Mouse (Mus musculus) brain, adult 2 months (tissue): Measurements from ENCODE around the gene Tob2.

ENCODE experiments used
- DNase-seq: peaks from one replicate; pipeline ENCODE4 v3.0.0; 2011; ENCODE audit warnings: low read depth, low spot score

Tob2 gene

DNA sequence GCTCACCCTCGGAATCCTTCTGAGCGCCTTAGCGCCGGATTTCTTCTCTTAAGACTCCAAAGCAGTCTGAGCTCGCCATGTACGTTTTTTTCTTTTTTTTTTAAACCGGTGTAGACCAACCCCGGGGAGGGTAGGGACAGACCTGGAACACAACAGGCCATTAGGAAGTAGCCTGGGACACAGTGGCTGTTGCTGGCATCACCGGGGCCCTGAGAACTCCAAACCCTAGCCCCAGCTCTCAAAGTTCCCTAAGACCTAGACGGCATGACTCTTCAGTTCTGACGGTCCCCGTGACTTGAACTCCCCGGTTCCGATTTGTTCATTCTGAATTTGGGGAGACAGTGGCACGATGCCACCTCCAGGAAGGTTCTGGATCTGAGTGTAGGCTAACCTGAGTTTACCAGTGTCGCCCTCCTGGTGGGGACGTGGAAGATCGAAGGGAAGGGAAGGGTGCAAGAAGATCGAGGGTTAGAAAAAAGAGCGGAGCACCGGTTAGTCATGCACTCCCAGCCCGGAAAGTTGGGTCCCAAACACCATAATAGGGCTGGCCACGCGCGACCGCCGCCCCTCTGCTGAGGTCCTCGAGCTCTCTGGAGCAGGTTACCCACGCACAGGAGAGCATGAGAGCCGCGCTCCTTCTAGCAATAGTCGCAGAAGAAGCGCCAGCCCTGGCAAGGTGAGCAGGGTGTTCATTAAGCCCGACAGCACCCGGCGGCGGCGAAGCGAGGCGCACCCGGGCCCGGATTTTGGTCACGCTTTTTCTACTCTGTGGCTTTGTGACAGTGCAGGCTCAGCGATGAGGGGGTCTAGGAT, at the start of gene Tob2:
Gene Tob2 (minus strand): TSS at position 280 of the 813 bp plus-strand sequence.
- DNase-seq, result peak; percentile 91

GRCm38 (mm10) chr15:81907953-81908352, 49.4 kb upstream of the Tob2 start:
- DNase-seq, result no peak

DNA sequence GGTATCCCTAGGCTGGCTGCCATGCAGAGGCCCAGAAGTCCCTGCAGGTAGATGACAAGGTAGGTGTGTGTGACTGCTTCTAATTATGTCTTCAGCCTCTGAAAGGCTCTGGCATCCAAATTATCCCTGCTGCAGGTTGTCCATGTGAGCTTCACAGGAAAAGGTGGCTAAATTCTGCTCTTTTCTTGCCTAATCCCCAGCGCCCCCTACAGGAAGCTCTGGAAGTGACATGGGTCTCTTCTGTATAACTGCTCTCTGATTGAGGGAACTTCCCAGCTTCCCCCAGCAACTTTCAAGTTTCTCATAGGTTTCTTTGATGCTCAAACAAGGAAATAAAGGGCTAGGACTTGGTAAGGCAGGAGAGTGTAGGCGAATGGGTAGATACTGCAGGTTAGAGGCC, 46.3 kb upstream of the Tob2 start:
- DNase-seq, result peak; percentile 82

DNA sequence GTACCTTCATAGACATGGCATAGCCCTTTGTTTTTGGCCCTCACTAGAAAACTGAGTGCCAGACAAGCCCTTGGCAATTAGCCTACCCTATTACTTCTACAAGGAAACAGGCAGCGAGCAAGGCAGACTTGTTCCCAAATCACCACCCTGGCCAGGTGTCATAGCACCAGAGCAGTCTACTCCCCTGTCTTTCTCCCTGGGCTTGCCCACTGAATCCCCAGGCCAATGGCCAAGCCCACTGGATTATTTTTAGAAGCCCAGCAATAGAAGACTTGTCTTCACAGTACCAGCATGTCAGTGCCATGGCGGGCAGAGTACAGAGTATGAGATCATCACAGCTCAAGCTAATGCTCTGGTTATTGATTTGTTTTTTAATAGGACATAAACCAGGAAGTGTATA, 40.2 kb upstream of the Tob2 start:
- peak; percentile 72 for DNase-seq

DNA sequence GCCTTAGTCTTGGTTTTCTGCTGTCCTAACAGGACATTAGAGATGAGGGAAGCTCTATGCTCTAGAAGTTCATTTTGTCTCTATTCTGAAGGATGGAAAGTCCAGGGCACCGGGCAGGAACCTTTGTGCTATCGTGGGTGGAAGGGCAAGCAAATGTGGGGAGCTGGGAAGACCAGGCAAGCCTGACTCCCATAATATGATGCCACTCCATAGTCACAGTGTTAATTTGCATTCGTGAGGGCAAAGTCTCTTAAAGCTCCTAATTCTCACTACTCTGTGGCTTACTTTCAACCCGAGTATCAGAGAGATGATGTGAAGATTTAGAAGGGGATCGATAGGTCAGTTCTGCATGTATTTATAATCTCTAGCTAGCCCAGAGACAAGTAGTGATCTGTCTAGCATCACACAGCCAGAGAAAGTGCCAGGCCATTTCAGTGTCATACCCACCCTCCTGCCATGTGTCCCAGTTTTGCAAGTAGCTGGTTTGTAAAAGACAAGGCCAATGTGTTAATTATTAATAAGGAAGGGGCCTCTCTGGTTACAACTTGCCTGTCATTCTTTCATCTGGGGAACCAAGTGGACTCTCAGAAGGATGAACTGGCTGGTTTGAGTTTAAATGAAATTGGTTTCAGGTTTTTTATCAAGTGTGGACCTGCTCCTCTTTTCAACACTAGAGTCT, 39.1 kb upstream of the Tob2 start:
- no peak for DNase-seq

GRCm38 (mm10) chr15:81896407-81896806, 37.8 kb upstream of the Tob2 start:
- peak; percentile 60 for DNase-seq

DNA sequence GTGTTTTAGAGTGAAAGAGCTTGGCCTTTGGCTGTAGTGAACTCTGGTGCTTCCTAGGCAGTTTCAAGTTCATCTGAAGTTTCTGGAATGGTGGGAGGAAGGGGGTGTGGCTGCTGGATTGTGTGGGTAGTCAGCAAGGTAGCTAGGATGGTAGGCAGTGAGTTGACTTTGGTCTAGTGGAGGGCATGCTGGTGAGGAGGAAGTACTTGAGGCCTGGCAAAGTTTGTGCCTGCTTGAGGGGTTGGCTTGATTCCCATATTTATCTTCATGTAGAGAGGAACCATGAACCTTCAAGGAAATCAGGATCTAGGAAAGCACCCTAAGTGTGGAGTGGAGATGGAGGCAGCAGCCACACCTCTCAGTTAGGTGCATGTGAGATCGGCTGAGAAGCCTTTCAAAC, 35.4 kb upstream of the Tob2 start:
- DNase-seq, result no peak

DNA sequence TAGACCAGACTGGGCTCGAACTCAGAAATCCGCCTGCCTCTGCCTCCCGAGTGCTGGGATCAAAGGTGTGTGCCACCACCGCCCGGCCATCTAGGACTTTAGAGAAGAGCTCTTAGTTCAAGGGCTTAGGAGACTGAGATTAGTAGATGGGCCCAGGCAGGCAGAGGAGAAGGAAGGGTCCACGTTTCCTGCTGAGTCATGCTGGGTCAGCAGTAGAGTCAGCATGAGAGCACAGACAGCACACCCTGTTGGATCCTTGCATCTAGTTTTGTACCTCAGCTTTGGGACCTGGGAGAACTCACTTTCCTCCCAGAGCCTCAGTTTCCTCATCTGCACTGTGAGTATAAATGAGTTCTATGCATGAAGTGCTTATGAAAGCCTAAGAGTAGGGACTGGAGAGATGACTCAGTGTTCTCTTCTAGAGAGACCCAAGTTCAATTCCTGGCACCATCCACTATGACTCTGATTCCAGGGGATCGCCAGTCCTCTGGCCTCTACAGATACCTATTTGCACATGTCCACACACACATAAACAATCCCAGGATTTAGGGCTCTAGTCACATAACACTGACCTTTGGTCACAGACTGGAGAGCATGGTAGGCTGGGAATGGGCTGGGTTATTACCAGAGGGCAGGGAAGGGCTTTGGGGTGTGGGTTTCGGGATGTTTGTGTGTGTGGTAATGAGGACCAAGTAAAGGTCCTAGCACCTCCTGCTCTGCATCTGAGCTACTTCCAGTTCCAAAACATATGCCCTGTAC, 33.4 kb upstream of the Tob2 start:
- no peak for DNase-seq

- peak; percentile 83 for DNase-seq
Observed at GRCm38 (mm10) chr15:81891140-81891802, 32.7 kb upstream of the Tob2 start.

DNA sequence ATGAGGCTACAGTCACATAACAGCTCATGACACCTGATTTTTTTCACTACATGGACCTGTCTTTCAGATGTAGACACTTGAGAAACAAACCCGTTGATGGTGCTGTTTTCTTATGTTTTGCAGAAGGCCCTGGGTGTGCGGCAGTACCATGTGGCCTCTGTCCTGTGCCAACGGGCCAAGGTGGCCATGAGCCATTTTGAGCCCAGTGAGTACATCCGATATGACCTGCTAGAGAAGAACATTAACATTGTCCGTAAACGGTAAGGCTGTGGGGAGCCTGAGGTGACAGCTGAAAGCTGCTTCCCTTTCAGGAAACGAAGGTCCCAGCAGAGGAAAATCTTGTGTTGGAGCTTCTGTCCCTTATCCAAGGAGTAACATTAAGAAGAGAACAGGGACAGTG, 30.6 kb upstream of the Tob2 start:
- peak; percentile 71 for DNase-seq

DNA sequence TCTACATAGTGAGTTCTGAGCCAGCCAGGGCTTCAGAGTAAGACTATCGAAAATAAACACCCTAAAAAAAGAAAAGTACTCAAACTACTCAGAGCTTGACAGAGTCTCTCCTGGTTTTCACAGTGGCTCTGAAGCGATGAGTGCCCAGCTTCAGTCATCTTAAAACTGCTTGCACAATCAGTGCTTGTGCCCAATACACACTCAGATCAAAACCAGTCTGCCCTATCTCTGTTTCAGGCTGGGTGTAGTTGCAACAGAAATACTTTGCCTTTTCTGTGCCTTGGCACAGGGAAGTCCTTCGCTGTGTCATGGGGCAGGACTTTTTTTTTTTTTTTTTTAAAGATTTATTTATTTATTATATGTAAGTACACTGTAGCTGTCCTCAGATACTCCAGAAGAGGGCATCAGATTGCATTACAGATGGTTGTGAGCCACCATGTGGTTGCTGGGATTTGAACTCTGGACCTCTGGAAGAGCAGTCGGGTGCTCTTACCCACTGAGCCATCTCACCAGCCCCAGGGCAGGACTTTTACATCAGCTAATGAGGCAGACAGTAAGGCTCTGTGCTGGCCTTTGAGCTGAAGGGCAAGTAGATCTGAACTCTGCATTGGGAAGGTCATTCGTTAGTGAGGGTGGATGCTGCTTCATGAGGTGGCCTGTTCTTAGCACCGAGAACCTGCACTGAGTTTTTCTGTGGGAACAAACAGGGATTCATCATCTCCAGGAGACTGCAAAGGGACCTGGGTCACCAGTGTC, 28.4 kb upstream of the Tob2 start:
- no peak for DNase-seq

DNA sequence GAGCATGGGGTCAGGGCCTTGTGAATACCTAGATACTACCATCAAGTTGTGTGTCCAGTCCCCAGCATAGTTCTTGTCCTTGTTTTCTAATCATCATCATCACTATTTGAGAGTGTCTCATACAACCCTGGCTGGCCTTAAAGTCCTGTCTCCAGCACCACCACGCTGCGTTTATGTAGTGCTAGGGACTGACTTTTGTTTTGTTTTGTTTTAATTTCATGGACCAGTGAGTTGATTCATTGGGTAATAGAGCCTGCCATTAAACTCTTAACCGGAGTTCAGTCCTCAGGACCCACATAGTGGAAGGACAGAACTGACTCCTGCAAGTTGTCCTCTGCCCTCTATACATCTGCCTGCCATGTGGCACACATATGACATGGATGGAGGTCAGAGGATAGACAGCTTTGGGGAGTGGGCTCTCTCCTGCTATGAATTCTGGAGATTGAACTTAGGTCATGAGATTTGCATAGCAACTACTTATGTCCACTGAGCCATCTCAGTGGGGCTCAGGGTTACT, 26.9 kb upstream of the Tob2 start:
- DNase-seq, result no peak

GRCm38 (mm10) chr15:81882348-81882747, 23.8 kb upstream of the Tob2 start:
- no peak for DNase-seq

- DNase-seq, result peak; percentile 93
Observed at GRCm38 (mm10) chr15:81879531-81880401, 21.2 kb upstream of the Tob2 start.

GRCm38 (mm10) chr15:81872262-81873136, 13.9 kb upstream of the Tob2 start, which contains the start of gene Aco2:
Gene Aco2, plus strand, starts transcription at chr15:81872309.
- DNase-seq, result peak; percentile 99

DNA sequence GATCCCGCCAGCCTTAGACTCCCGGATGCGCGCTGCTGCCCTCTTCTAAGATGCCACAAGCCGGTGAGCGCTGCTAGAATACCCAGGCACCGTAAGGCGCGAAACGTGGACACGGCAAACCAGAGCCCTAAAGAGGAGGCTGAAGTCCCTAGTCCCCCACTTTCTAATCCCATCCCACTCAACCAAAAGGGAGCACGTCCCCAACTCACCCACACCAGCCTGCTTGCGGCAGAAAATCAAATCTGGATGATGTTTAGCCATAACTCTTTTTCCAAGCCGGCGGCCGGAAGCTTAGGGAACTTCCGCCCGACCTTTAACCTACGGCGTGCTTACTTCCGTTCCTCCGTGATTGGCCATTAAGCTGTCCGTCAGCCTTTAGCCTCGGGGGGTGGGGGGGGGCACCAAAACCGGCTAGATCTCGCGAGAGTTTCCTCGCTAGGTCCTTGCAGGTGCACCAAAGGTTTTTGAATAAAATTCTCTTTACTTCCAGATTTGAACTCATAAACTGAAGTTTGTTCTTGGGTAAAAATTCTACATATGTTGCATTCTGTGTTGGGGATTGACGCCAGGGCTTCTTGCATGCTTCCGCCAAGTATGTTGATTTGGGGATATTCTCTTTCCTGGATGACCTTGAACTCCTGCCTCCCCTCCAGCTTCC, 13.1 kb upstream of the Tob2 start, which contains the start of gene Phf5a:
Gene Phf5a (minus strand): TSS at position 308 of the 658 bp plus-strand sequence.
- DNase-seq, result peak; percentile 99

- DNase-seq, result no peak
Observed at GRCm38 (mm10) chr15:81869985-81870384, 11.4 kb upstream of the Tob2 start.

DNA sequence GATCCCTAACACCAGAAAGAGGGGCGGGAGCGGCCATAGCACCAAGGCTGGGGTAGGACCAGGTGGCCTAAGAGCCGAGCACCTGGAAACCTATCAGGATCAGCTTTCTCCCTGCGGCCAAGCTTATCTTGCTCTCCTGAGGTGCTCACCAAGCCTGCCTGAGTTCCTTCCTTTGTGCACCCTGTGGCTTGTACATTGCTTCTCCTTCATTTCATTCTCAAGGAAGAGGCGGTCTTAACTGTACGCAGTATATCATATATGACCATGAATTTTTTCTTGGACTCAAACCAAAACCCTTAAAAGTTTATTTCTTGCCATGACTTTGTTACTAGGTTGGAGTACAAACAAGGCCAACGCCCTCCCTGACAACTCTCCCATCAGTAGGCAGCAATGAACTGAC, 5.6 kb upstream of the Tob2 start:
- DNase-seq, result no peak
